Mouse (Mus musculus) lung, postnatal 14 days (tissue): Measurements from ENCODE around the gene Fxyd4.

ENCODE experiments used
- DNase-seq: peaks from one replicate; pipeline ENCODE4 v3.0.0; 2021

The Fxyd4 gene

DNA sequence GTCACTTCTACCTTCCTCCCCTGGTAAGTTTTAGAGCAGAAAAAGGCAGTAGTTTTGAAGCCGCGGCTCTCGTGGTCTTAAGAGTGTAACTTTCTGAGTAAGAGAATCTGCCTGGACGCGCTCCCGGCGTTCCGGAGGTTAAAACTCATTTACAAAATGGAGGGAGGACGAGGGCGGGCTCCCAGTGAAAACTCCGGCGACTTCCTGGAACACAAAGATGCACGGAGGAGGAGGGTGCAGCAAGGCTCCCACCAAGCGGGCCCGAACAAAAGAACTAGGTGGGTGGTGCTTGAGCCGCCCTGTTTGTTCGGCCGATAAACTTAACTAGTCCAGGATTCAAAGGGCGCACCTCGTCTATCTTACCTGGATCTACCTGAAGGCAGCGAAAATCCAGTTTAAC lies 19.9 kb downstream of the Fxyd4 start:
- peak; percentile 75 for DNase-seq

GRCm38 (mm10) chr6:117916737-117917426 lies 20.6 kb downstream of the Fxyd4 start:
- peak; percentile 81 for DNase-seq

DNA sequence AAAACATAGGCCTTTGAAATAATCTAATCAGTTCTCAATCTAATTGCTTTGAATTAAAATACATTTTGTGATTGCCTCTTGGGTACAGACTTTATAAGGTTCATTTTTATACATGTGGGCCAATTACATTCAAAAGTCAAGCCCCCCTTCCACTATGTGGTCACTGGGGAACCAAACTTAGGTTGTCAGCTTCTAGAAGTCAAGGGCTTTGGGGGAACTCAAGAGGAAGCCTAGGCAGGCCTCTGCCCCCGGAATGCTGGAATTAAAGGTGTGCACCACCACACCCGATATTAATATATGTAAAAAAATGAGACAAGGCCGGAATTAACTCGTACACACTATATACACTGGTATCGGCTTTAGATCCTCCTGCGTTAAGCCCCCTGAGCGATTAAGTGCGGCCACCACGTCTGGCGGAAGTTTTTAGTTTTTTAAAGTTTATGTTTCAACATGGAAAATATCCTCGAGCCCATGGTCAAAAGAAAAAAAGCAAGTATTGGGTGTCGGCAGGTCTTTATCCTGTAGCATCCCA lies 21.2 kb downstream of the Fxyd4 start:
- DNase-seq = no peak

DNA sequence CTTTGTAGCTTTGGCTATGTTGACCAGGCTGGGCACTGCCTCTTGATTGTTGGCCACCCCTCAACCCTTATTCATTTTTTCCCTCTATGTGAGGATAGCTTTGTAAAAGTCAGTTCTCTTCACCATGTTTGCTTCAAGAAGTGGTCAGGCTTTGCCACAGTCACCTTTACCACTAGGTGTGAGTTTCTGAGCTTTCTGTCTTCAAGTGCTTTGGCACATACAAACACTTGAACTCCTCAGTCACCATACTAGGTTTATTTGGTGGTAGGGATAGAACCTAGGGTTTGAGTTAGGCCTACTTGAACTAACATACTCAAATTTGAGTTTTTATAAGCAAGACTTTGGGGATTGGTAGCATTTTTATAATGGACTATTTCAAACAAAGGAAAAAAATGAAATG lies 23.0 kb downstream of the Fxyd4 start:
- no peak for DNase-seq

- DNase-seq = no peak
These were observed 27.3 kb downstream of the Fxyd4 start for GRCm38 (mm10) chr6:117910120-117910661.

DNA sequence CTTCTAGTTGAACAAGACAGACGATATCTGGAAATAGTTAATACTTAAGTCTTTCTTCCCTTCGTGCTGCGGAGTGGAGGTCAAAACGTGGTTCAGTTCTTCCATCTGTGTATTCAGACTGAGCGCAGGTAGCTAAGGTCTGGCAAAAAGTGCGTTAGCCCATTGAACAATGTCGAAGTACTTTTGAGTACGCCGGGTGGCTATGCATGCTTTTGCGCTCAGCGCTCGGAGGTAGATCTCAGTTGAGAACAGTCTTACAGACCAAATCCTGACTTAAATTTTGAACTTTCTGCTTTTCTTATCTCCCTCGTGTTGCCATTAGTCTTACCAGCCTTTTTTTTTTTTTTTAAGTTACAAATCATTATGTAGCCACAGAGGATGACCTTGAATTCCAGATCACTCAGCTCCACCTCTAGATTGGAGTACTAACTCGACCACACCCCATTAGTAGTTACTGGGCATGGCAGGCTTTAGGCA lies 29.0 kb downstream of the Fxyd4 start:
- DNase-seq = no peak

DNA sequence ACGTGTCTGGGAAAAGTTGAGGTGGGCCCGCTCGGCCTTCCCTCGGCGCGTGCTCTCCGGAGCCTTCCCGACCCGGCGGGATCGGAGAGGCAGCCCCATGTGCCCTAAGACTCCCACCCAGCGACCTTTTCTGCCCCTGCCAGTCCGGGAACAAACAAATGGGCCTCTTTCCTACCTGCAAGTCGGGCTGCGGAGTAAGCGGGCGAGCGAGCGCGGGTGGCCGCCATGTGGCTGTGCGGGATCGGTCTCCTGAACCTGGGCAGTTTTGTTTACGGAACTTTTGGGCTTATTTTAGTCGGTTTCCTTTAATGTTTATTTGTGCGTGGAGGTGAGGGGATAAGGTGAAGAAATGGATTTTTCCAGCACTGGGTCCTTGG lies 29.5 kb downstream of the Fxyd4 start:
- no peak for DNase-seq

DNA sequence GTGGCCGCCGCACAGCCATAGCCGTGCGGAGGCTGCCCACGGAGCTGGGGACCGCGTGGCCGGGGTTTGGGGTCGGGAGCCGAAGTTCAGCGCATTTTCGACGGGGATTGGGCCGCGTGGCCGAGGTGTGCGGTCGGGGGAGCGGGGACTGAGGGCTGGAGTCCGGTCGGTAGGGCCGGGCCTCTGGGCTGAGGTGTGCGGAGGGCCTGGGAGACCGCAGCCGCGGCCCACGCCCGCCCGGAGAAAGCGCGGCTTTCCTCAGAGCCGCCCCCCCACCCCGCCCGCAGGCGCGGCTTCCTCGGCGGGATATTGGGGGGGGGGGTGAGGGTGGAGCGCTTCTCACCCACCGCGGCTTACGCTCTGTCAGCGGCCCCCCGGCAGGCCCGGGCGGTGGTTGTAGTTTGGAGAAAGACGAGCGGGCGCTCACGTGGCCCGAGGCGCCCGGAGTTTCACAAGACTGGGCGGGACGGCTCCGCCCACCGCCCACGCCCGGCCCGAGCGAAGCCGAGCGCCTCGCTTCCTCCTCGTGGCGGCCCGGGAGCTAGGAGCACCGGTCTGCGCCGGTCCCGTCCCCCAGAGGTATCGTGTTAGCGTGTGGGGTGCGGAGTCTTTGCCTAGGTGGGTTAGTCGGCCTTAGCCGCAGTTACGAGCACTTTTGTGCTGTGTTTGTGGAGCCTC lies 30.1 kb downstream of the Fxyd4 start:
- peak; percentile 88 for DNase-seq

GRCm38 (mm10) chr6:117906590-117907271 lies 30.8 kb downstream of the Fxyd4 start:
- DNase-seq = peak; percentile 96

- peak; percentile 47 for DNase-seq
These were observed 31.4 kb downstream of the Fxyd4 start for GRCm38 (mm10) chr6:117906015-117906531.

GRCm38 (mm10) chr6:117905260-117905930 lies 32.1 kb downstream of the Fxyd4 start:
- DNase-seq = no peak

GRCm38 (mm10) chr6:117903836-117904235 lies 33.7 kb downstream of the Fxyd4 start:
- no peak for DNase-seq

DNA sequence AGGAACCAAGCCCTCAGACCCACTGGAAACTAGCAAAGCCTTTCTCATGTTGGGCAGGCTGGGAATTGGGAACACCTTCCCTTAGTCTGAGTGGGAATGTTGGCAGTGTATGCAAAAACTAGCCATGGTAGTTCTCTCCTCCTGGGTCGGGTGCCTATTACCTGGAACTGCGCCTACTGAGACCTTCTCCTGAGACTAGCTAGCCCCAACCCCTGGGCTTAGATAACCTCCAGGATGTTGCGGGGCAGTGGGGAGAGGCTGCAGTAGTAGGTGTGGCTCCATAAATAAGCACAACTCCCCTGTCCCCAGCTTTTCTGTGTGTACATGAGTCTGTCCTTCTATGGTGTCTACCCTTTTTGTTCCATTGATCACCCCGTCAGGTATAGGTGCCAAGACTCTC lies 34.9 kb downstream of the Fxyd4 start:
- DNase-seq = no peak

- no peak for DNase-seq
These were observed 35.7 kb downstream of the Fxyd4 start for GRCm38 (mm10) chr6:117901510-117902402.

- DNase-seq = no peak
These were observed 37.1 kb downstream of the Fxyd4 start, which contains the start of gene Hnrnpf for GRCm38 (mm10) chr6:117900126-117901080. Hnrnpf (plus strand) TSS chr6:117900324.

DNA sequence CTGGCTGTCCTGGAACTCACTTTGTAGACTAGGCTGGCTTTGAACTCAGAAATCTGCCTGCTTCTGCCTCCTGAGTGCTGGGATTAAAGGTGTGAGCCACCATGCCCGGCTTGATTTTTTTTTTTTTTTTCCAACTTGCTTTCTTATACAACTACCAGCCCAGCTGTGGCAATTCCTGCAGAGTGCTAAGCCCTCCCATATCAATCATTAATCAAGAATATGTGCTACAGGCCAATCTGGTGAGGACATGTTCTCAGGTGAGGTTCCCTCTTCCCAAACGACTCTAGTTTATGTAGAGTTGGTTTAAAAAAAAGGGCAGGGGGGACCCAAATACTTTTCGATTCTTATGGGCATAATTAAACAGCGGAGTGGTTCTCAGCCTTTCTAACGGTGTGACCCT lies 39.7 kb downstream of the Fxyd4 start:
- no peak for DNase-seq

- DNase-seq = no peak
These were observed 44.1 kb downstream of the Fxyd4 start for GRCm38 (mm10) chr6:117893435-117893834.

- no peak for DNase-seq
These were observed 45.1 kb downstream of the Fxyd4 start for GRCm38 (mm10) chr6:117892386-117892785.

GRCm38 (mm10) chr6:117891369-117892160 lies 45.9 kb downstream of the Fxyd4 start:
- no peak for DNase-seq
